Comparison of ENCODE assay signal across 20 mouse cellular contexts in genomic region chr8:107286686-107287085, GRCm38 (mm10).
"Had no signal": no experiment of that assay in that cellular context is flagged by ENCODE, and none has a peak within 500 bp of the region (broad histone marks: within the 10 kb centered on the region; RNA-seq: fewer than 3 reads in every experiment).

No protein-coding gene starts in this region.

- H3K4me3 ChIP-seq: left cerebral cortex, adult 2 months; lung, embryonic 15.5 days; megakaryocyte, embryonic 14.5 days; midbrain, embryonic 10.5 days; midbrain, embryonic 13.5 days; myocyte; neural tube, embryonic 13.5 days had no signal

- H3K27me3 ChIP-seq: lung, embryonic 15.5 days; midbrain, embryonic 13.5 days; neural tube, embryonic 13.5 days had no signal

- H3K27ac ChIP-seq: left cerebral cortex, adult 2 months; liver, embryonic 14.5 days; lung, embryonic 15.5 days; midbrain, embryonic 10.5 days; midbrain, embryonic 13.5 days; neural tube, embryonic 13.5 days; stomach, postnatal 0 days had no signal

- H3K9ac ChIP-seq: liver, embryonic 14.5 days; lung, embryonic 15.5 days; midbrain, embryonic 13.5 days; neural tube, embryonic 13.5 days had no signal

- DNase-seq: kidney, adult 9 months; kidney, postnatal 25 days; layer of hippocampus, postnatal 36 days; lung, adult 18-20 months; lung, postnatal 10 days; lung, postnatal 36 days; right cerebral cortex, postnatal 14 days; right cerebral cortex, postnatal 4 days; thymus, adult 2 months; thymus, postnatal 25 days had no signal

- H3K9me3 ChIP-seq: lung, embryonic 15.5 days; megakaryocyte, embryonic 14.5 days; midbrain, embryonic 10.5 days; midbrain, embryonic 13.5 days; neural tube, embryonic 13.5 days had no signal

- ATAC-seq: midbrain, embryonic 13.5 days; midbrain, embryonic 16.5 days had no signal

- H3K4me2 ChIP-seq: lung, embryonic 15.5 days; midbrain, embryonic 13.5 days; neural tube, embryonic 13.5 days had no signal

- H3K36me3 ChIP-seq: lung, embryonic 15.5 days; midbrain, embryonic 10.5 days; midbrain, embryonic 13.5 days; neural tube, embryonic 13.5 days had no signal

- H3K4me1 ChIP-seq: lung, embryonic 15.5 days; megakaryocyte, embryonic 14.5 days; midbrain, embryonic 13.5 days; neural tube, embryonic 13.5 days had no signal
